Mouse (Mus musculus): ENCODE measurements at regions not wholly inside any gene's neighbourhood (a gene's known extent, or its start where the extent isn't known, plus 50 kb on each side); places are given as distances from the start of the nearest gene placed in this dataset.
A peak's percentile ranks its signal among the peaks of the same experiment; 100 is the strongest.
"Not testable (repeated sequence)": the region's sequence is repeated elsewhere in the genome, so short reads cannot be mapped to it uniquely, and the experiment has no call there.

DNA sequence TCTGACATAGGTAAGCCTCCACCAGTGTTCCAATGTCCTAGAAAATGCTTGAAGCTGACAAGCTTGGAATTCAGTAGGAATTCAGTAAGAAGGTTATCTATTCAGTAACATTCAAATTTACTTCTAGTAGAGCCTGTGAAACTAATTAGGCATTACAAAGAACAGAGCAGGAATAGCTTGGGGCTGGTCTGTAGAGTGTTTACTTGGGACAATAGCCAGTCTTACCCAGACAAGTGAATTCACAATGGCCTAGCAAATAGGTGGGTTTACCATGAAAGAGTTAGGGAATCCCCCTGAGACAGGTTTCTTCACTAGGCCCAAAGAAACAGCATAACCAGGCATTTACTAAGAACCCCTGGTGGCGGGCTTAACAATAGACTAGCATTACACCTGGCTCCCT lies 212.5 kb upstream of the Fbxl4 start:
- not testable (repeated sequence) for H3K9me3 ChIP-seq (ENCODE audit: control insufficient read depth, low read length); H3K27me3 ChIP-seq (ENCODE audit: control insufficient read depth, insufficient read depth, low read length); H3K4me2 ChIP-seq (replicated peaks; ENCODE audit: low read depth, low read length); H3K36me3 ChIP-seq (ENCODE audit: control insufficient read depth, insufficient read depth, low read length); H3K9ac ChIP-seq (ENCODE audit: low read depth, low read length); H3K4me1 ChIP-seq (ENCODE audit: control insufficient read depth, insufficient read depth, low read length); ATAC-seq (ENCODE audit: low FRiP score, low TSS enrichment); H3K27ac ChIP-seq (ENCODE audit: low read depth, low read length); H3K4me3 ChIP-seq (ENCODE audit: low read length)
- WGBS: 92% methylated on average over 1 of the region's 1 CpGs

DNA sequence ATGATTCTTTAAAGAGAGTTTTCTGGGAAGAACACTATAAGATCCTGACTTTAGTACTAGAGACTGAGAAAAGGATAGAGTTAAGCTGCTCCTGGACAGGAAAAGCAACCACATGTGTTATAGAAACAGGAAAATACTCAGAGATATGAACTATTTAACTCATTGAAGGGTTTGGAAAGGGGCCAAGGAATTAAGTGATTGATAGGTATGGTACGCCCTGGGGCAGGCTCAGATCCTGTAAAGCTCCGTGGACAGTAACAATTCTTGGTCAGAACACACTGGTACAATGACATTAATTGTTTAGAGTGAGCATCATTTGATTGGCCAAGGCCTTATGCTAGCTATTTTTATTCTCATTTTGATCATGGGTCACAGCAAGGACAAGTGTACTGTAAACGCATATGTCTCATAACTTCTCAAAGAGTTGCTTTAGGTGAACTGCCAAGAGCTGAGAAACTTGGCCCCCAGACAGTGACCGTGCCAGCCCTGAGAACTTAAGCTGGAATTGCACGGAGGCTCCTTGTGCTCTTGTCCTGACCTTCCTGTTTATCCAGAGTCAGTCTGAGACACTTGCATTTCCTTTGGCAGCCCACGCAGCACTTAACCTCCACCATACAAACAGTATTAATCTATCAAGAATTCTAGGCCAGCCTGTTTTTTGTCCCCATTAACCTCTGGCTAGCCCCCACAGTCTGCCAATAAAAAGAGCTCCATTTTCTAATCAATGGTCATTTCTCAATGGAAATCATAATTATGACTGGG lies 210.5 kb upstream of the Fbxl4 start:
- Histone ChIP-seq H3K4me1 (ENCODE audit: control insufficient read depth, insufficient read depth, low read length) (peaks cover 7% of the 10 kb centered on the region; the same call in 1 of the 2 replicates), H3K27me3 (ENCODE audit: control insufficient read depth, insufficient read depth, low read length) (no peaks in the 10 kb centered on the region), H3K4me2 (replicated peaks; ENCODE audit: low read depth, low read length) (no peak overlapping the region), H3K9ac (ENCODE audit: low read depth, low read length) (no peak overlapping the region), H3K4me3 (ENCODE audit: low read length) (no peak overlapping the region), H3K27ac (ENCODE audit: low read depth, low read length) (no peak overlapping the region), H3K9me3 (ENCODE audit: control insufficient read depth, low read length) (no peaks in the 10 kb centered on the region), H3K36me3 (ENCODE audit: control insufficient read depth, insufficient read depth, low read length) (no peaks in the 10 kb centered on the region)
- peak; percentile 71 for ATAC-seq (ENCODE audit: low FRiP score, low TSS enrichment)
- WGBS: 19% methylated on average over 6 of the region's 6 CpGs

- Histone ChIP-seq H3K9me3 (ENCODE audit: control insufficient read depth, low read length) (no peaks in the 10 kb centered on the region), H3K27ac (ENCODE audit: low read depth, low read length) (no peak overlapping the region), H3K36me3 (ENCODE audit: control insufficient read depth, insufficient read depth, low read length) (no peaks in the 10 kb centered on the region), H3K27me3 (ENCODE audit: control insufficient read depth, insufficient read depth, low read length) (peaks cover 8% of the 10 kb centered on the region), H3K4me2 (replicated peaks; ENCODE audit: low read depth, low read length) (no peak overlapping the region), H3K9ac (ENCODE audit: low read depth, low read length) (no peak overlapping the region), H3K4me3 (ENCODE audit: low read length) (no peak overlapping the region), H3K4me1 (ENCODE audit: control insufficient read depth, insufficient read depth, low read length) (peaks cover 2% of the 10 kb centered on the region; the same call in 1 of the 2 replicates)
- WGBS: 7% methylated on average over 10 of the region's 10 CpGs
- no peak for ATAC-seq (ENCODE audit: low FRiP score, low TSS enrichment)
These were observed 205.3 kb upstream of the Fbxl4 start for GRCm38 (mm10) chr4:22151899-22152493.

DNA sequence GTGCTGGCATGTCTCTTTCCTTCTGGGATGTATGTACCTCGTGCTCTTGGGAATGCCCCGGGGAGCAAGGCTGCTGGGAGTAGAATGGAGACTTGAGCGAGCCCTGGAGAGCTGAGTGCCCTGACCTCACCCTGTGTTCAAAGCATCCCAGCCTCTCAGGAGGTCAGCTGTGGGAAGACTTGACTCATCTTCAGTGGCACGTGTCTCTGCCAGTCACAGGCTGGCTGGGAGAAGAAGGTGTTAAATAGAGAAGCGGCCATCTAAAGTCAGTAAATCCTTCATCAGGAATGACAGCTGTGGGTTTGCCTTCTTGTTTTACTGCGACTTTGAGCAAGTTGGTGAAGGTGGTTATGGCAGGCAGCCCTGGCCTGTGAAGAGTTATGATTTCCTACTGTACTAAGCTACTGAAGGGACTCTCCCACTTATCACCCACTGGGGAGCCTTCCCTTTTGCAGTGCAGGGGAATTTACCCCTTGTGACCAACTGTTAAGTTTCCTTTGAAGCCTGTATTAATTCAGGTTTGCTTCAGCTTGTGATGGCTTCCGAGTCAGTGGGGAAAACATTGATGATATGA lies 204.3 kb upstream of the Fbxl4 start:
- WGBS: 15% methylated on average over 7 of the region's 7 CpGs

DNA sequence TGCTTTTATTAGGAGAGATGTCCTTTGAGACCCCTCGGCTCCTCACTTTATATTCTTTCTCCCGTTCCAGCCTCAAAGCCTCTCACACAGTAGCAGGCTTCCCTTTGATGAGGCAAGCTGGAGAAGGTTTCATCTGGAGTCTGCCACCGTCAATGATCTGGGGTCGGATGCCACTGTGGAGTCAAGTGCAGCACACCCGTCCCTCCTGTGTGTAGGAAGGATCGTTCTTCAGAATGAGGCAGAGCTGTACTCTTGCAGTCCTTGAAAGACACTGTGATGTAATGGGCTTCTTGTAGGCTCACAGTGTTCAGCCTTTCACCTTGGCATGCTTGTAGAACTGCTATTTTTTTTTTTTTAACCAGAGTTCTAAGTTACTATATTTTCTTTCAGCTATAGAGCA lies 203.7 kb upstream of the Fbxl4 start:
- H3K36me3 ChIP-seq (ENCODE audit: control insufficient read depth, insufficient read depth, low read length): no peaks in the 10 kb centered on the region
- H3K4me3 ChIP-seq (ENCODE audit: low read length): no peak overlapping the region
- no peak overlapping the region for H3K9ac ChIP-seq (ENCODE audit: low read depth, low read length)
- H3K27me3 ChIP-seq (ENCODE audit: control insufficient read depth, insufficient read depth, low read length): peaks cover 8% of the 10 kb centered on the region
- no peaks in the 10 kb centered on the region for H3K4me1 ChIP-seq (ENCODE audit: control insufficient read depth, insufficient read depth, low read length)
- H3K9me3 ChIP-seq (ENCODE audit: control insufficient read depth, low read length): no peaks in the 10 kb centered on the region
- H3K27ac ChIP-seq (ENCODE audit: low read depth, low read length): no peak overlapping the region
- 23% methylated on average over 6 of the region's 6 CpGs for WGBS
- no peak for ATAC-seq (ENCODE audit: low FRiP score, low TSS enrichment)
- H3K4me2 ChIP-seq (replicated peaks; ENCODE audit: low read depth, low read length): no peak overlapping the region

More for the DNA sequence above, 204.3 kb upstream of the Fbxl4 start:
- no peak overlapping the region for H3K9ac ChIP-seq (ENCODE audit: low read depth, low read length)
- H3K4me2 ChIP-seq (replicated peaks; ENCODE audit: low read depth, low read length): no peak overlapping the region
- no peaks in the 10 kb centered on the region for H3K9me3 ChIP-seq (ENCODE audit: control insufficient read depth, low read length)
- no peak overlapping the region for H3K27ac ChIP-seq (ENCODE audit: low read depth, low read length)
- H3K4me3 ChIP-seq (ENCODE audit: low read length): no peak overlapping the region
- H3K36me3 ChIP-seq (ENCODE audit: control insufficient read depth, insufficient read depth, low read length): no peaks in the 10 kb centered on the region
- peaks cover 8% of the 10 kb centered on the region for H3K27me3 ChIP-seq (ENCODE audit: control insufficient read depth, insufficient read depth, low read length)
- H3K4me1 ChIP-seq (ENCODE audit: control insufficient read depth, insufficient read depth, low read length): no peaks in the 10 kb centered on the region
- no peak for ATAC-seq (ENCODE audit: low FRiP score, low TSS enrichment)

- ATAC-seq (ENCODE audit: low FRiP score, low TSS enrichment): peak; percentile 85
- Histone ChIP-seq H3K36me3 (ENCODE audit: control insufficient read depth, insufficient read depth, low read length) (no peaks in the 10 kb centered on the region), H3K4me3 (ENCODE audit: low read length) (no peak overlapping the region), H3K4me2 (replicated peaks; ENCODE audit: low read depth, low read length) (no peak overlapping the region), H3K9ac (ENCODE audit: low read depth, low read length) (no peak overlapping the region), H3K4me1 (ENCODE audit: control insufficient read depth, insufficient read depth, low read length) (no peaks in the 10 kb centered on the region), H3K27ac (ENCODE audit: low read depth, low read length) (no peak overlapping the region), H3K9me3 (ENCODE audit: control insufficient read depth, low read length) (no peaks in the 10 kb centered on the region), H3K27me3 (ENCODE audit: control insufficient read depth, insufficient read depth, low read length) (no peaks in the 10 kb centered on the region)
- WGBS: 20% methylated on average over 1 of the region's 1 CpGs
These were observed 170.9 kb upstream of the Fbxl4 start for GRCm38 (mm10) chr4:22186422-22186821.

DNA sequence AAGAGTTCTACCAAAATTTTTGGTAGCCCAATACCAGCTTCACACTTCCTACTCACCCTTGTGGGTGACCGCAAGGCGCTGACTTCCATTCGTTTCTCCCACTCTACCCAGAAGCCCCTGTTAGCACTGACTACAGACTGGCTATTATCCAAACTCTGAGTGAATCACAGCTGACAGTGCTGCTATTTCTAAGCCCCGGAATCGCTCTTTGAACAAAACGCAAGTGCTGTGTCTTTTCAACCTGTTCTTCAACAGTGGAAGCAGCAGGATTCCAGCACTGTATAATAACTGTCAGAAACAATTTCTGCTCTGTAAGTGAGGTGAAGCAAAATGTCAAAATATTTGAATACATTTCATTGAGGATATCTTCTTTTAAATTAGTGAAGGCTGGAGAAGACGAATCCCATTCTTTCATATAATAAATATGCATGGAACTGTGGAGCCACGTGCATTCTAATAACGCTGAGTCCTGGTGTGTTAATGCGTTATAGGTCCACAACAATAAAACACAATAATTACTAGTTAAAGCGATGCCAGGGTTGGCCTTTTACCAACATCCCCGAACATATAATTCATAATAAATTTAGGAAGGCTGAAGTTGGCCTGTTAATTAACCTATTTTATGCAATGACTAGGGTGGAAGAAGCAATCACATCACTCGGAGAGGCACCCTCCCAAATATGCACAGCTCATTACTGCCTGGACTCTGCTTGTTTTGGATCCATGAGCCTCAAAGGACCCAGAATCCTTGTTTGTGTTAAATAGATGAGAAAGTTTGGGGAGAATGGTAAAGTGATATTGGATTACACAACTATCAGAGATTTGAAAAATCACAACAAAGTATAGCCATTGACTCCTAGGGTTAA lies 169.0 kb upstream of the Fbxl4 start:
- no peak for ATAC-seq (ENCODE audit: low FRiP score, low TSS enrichment)
- H3K4me3 ChIP-seq (ENCODE audit: low read length): no peak overlapping the region
- no peaks in the 10 kb centered on the region for H3K27me3 ChIP-seq (ENCODE audit: control insufficient read depth, insufficient read depth, low read length)
- WGBS: 87% methylated on average over 13 of the region's 13 CpGs
- no peaks in the 10 kb centered on the region for H3K4me1 ChIP-seq (ENCODE audit: control insufficient read depth, insufficient read depth, low read length)
- H3K9ac ChIP-seq (ENCODE audit: low read depth, low read length): no peak overlapping the region
- no peaks in the 10 kb centered on the region for H3K9me3 ChIP-seq (ENCODE audit: control insufficient read depth, low read length)
- H3K27ac ChIP-seq (ENCODE audit: low read depth, low read length): no peak overlapping the region
- no peak overlapping the region for H3K4me2 ChIP-seq (replicated peaks; ENCODE audit: low read depth, low read length)
- no peaks in the 10 kb centered on the region for H3K36me3 ChIP-seq (ENCODE audit: control insufficient read depth, insufficient read depth, low read length)

- Histone ChIP-seq H3K9me3 (ENCODE audit: control insufficient read depth, low read length) (no peaks in the 10 kb centered on the region), H3K27me3 (ENCODE audit: control insufficient read depth, insufficient read depth, low read length) (no peaks in the 10 kb centered on the region), H3K4me2 (replicated peaks; ENCODE audit: low read depth, low read length) (no peak overlapping the region), H3K36me3 (ENCODE audit: control insufficient read depth, insufficient read depth, low read length) (no peaks in the 10 kb centered on the region), H3K4me3 (ENCODE audit: low read length) (no peak overlapping the region), H3K9ac (ENCODE audit: low read depth, low read length) (no peak overlapping the region), H3K27ac (ENCODE audit: low read depth, low read length) (no peak overlapping the region), H3K4me1 (ENCODE audit: control insufficient read depth, insufficient read depth, low read length) (no peaks in the 10 kb centered on the region)
- 37% methylated on average over 3 of the region's 3 CpGs for WGBS
- no peak; the same call in 1 of the 2 replicates for ATAC-seq (ENCODE audit: low FRiP score, low TSS enrichment)
These were observed 160.8 kb upstream of the Fbxl4 start for GRCm38 (mm10) chr4:22196501-22196900.
